Comparison of ENCODE assay signal across 17 mouse cellular contexts in the genomic region with DNA sequence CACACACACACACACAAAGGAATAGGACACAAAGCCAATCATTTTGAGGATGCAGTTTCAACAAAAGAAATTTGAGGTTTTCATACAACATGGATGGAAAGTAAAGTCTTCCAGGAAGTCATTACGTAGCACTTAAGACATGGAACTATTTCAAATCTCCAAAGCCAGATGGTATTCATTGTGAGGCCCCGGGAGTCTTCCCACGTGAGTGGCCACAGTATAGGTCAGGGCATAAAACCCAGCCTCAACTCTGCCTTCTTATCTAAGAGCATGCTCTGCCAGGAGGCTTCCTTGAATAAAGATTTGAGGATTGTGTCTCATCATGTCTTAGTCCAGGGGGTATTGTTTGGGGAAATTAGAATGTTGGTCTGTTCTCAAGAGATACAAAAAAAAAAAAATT.
"Had no signal": no experiment of that assay in that cellular context is flagged by ENCODE, and none has a peak within 500 bp of the region (broad histone marks: within the 10 kb centered on the region; RNA-seq: fewer than 3 reads in every experiment).

No protein-coding gene starts in this region.

- H3K27ac ChIP-seq: kidney, embryonic 15.5 days; limb, embryonic 15.5 days; liver, embryonic 12.5 days; macrophage; midbrain, embryonic 15.5 days; neural tube, embryonic 12.5 days; stomach, embryonic 15.5 days had no signal

- ATAC-seq: liver, embryonic 12.5 days; midbrain, embryonic 15.5 days had no signal

- H3K4me3 ChIP-seq: kidney, embryonic 15.5 days; limb, embryonic 15.5 days; liver, embryonic 12.5 days; megakaryocyte, embryonic 14.5 days; midbrain, embryonic 15.5 days; neural tube, embryonic 12.5 days; stomach, embryonic 15.5 days had no signal

- H3K9me3 ChIP-seq: kidney, embryonic 15.5 days; limb, embryonic 15.5 days; liver, embryonic 12.5 days; midbrain, embryonic 15.5 days; neural tube, embryonic 12.5 days; stomach, embryonic 15.5 days had no signal

- H3K9ac ChIP-seq: kidney, embryonic 15.5 days; limb, embryonic 15.5 days; liver, embryonic 12.5 days; lung, embryonic 14.5 days; midbrain, embryonic 15.5 days; neural tube, embryonic 12.5 days; stomach, embryonic 15.5 days had no signal

- H3K27me3 ChIP-seq: kidney, embryonic 15.5 days; limb, embryonic 15.5 days; liver, embryonic 12.5 days; megakaryocyte, embryonic 14.5 days; midbrain, embryonic 15.5 days; neural tube, embryonic 12.5 days; stomach, embryonic 15.5 days had no signal

- H3K36me3 ChIP-seq: kidney, embryonic 15.5 days; limb, embryonic 15.5 days; liver, embryonic 12.5 days; midbrain, embryonic 15.5 days; neural tube, embryonic 12.5 days; stomach, embryonic 15.5 days had no signal

- DNase-seq: kidney, postnatal 14 days; left cerebral cortex, postnatal 4 days; lung, embryonic 14.5 days; lung, postnatal 10 days; right cerebral cortex, postnatal 4 days; spleen, adult 18-20 months; thymus, adult 2 months; thymus, postnatal 36 days had no signal

- H3K4me1 ChIP-seq: liver, embryonic 12.5 days; megakaryocyte, embryonic 14.5 days; neural tube, embryonic 12.5 days had no signal

- H3K4me2 ChIP-seq: kidney, embryonic 15.5 days; limb, embryonic 15.5 days; liver, embryonic 12.5 days; lung, embryonic 14.5 days; midbrain, embryonic 11.5 days; midbrain, embryonic 15.5 days; neural tube, embryonic 12.5 days; stomach, embryonic 15.5 days had no signal
